Mouse (Mus musculus): ENCODE data around the gene Spag7.

- TF ChIP-seq CTCF (IDR thresholded peaks at IDR 0.05; ENCODE audit: extremely low read depth, insufficient read depth, insufficient read length, insufficient replicate concordance), result 0 out of 2 replicates have a peak, but pooled peaks have one; percentile 1
- TF ChIP-seq POLR2A (IDR thresholded peaks at IDR 0.05; ENCODE audit: low read depth, low read length), result peak; percentile 80
Measured at GRCm38 (mm10) chr11:70653345-70654197, 15.6 kb downstream of the Spag7 start.
